Mouse (Mus musculus) stomach, embryonic 15.5 days (tissue): ENCODE measurements around the gene Gm47959. TPM values are rescaled to one million over a fixed set of nuclear protein-coding genes. Genes with fewer than 3 reads are reported as not detected.
"Not testable (repeated sequence)": the region's sequence is repeated elsewhere in the genome, so short reads cannot be mapped to it uniquely, and the experiment has no call there.

ENCODE experiments used
- ATAC-seq: fragments of 200-750 bp; cut with Nextera tagmentation; 2 replicates; pipeline ENCODE4 v1.8.0; 2017; ENCODE audit warnings: low read depth, moderate number of reproducible peaks, moderate TSS enrichment; ENCODE audit not compliant: insufficient read depth, low FRiP score
- H3K27ac ChIP-seq: fragments of 300-500 bp; sonication (generic); 2 replicates; pipeline ENCODE4 v1.5.1; 2015; ENCODE audit warnings: mild to moderate bottlenecking, inconsistent platforms
- H3K27me3 ChIP-seq: fragments of 300-500 bp; sonication (generic); replicated peaks from 2 replicates; pipeline ENCODE4 v1.6.1; 2015; ENCODE audit warnings: inconsistent platforms
- H3K36me3 ChIP-seq: fragments of 300-500 bp; sonication (generic); 2 replicates; pipeline ENCODE4 v1.6.1; 2015; ENCODE audit warnings: inconsistent platforms
- H3K4me1 ChIP-seq: fragments of 300-500 bp; sonication (generic); 2 replicates; pipeline ENCODE4 v1.6.1; 2015; ENCODE audit warnings: inconsistent platforms
- H3K4me2 ChIP-seq: fragments of 300-500 bp; sonication (generic); 2 replicates; pipeline ENCODE4 v1.6.1; 2015; ENCODE audit warnings: mild to moderate bottlenecking, inconsistent platforms
- H3K4me3 ChIP-seq: fragments of 300-500 bp; sonication (generic); replicated peaks from 2 replicates; pipeline ENCODE4 v1.5.1; 2015; ENCODE audit warnings: inconsistent platforms
- H3K9ac ChIP-seq: fragments of 300-500 bp; sonication (generic); 2 replicates; pipeline ENCODE4 v1.6.1; 2015; ENCODE audit warnings: inconsistent platforms
- H3K9me3 ChIP-seq: fragments of 300-500 bp; sonication (generic); 2 replicates; pipeline ENCODE4 v1.6.1; 2016; ENCODE audit warnings: inconsistent platforms
- WGBS: fragments of 180-500 bp; shearing (Covaris S2); methylation state at CpG from one replicate; pipeline ENCODE4 v1.1.7; 2015; 5-methylcytosine and 5-hydroxymethylcytosine counted together
- polyA plus RNA-seq: library from polyadenylated mRNA; unstranded; fragments of >200 nt; fragmentation: Nextera tagmentation; extraction: Ambion mirVana; gene quantifications from 2 replicates; pipeline ENCODE4 v1.2.1, GENCODE M21; 2015

Gm47959 gene
- not detected in 2 replicates for polyA plus RNA-seq

DNA sequence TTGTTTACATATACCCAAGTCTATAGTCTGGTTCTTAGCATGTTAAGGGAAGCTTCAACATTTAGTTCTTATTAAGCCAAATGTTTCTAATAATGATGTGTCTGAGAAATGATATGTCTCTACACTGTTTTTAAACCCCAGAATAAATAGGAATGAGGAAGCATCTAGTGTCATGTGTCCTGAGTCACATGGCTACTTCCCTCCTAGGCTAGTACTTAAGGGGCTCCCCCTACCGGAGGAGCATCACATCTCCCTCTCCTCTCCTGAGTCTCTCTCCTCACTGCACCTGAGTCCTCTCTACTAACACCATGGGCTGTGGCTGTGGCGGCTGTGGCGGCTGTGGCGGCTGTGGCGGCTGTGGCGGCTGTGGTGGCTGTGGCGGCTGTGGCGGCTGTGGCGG, at the start of gene Gm47959:
Gm47959 (plus strand) TSS at position 243 of the 400 bp plus-strand sequence.
- WGBS = 96% methylated on average over 9 of the region's 9 CpGs
- H3K4me3 ChIP-seq, H3K9me3 ChIP-seq, H3K27ac ChIP-seq, H3K4me2 ChIP-seq, H3K36me3 ChIP-seq, H3K4me1 ChIP-seq, H3K9ac ChIP-seq, H3K27me3 ChIP-seq, ATAC-seq: not testable (repeated sequence)

DNA sequence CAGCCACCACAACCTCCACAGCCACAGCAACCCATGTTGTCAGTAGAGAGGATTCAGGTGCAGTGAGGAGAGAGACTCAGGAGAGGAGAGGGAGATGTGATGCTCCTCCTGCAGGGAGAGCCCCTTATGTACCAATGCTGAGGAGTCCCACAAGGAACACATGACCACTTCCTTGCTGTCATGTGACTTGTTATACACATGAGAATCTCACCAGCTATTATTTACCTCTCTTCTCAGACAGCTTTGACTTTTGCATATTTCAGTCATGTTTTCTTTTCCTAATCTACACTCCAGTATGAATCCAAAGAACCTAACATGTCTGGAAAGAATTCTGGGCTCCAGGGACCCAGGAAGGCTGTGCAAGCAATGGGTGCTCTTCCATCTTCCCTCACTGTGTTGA, 44.4 kb upstream of the Gm47959 start, which contains the start of gene Gm7544:
Gm7544 (minus strand) TSS at position 101 of the 400 bp plus-strand sequence.
- H3K4me1 ChIP-seq, H3K36me3 ChIP-seq, H3K9me3 ChIP-seq, H3K4me2 ChIP-seq, H3K9ac ChIP-seq, H3K4me3 ChIP-seq, H3K27ac ChIP-seq, H3K27me3 ChIP-seq, ATAC-seq: not testable (repeated sequence)

DNA sequence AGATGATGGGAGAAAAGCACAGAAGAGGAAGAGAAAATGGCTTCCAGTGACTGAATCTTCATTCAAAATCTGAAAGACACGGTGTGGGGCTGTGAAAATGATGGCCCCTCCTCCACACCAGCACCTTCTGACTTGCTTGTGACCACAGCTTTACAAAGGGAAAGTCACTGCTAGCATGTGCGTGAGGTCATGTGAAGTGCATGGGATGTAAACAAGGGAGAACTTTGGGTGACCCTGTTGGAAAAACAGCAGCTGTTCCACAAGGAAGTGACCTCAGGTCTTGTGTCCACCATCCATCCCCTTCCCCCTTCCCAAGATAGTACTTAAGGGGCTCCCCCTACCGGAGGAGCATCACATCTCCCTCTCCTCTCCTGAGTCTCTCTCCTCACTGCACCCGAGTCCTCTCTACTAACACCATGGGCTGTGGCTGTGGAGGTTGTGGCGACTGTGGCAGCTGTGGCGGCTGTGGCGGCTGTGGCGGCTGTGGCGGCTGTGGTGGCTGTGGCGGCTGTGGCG, 40.4 kb upstream of the Gm47959 start, which contains the start of gene Gm47955:
Gm47955 (plus strand) TSS at position 417 of the 516 bp plus-strand sequence.
- 78% methylated on average over 11 of the region's 11 CpGs for WGBS
- H3K4me2 ChIP-seq = no peak within 1 kb of the TSS
- no peaks in the 10 kb centered on the region for H3K36me3 ChIP-seq
- no peaks in the 10 kb centered on the region for H3K4me1 ChIP-seq
- H3K9me3 ChIP-seq = no peaks in the 10 kb centered on the region
- no peak for ATAC-seq
- no peak within 1 kb of the TSS for H3K9ac ChIP-seq
- H3K27ac ChIP-seq = no peak within 1 kb of the TSS
- H3K4me3 ChIP-seq = no peak within 1 kb of the TSS
- no peaks in the 10 kb centered on the region for H3K27me3 ChIP-seq

DNA sequence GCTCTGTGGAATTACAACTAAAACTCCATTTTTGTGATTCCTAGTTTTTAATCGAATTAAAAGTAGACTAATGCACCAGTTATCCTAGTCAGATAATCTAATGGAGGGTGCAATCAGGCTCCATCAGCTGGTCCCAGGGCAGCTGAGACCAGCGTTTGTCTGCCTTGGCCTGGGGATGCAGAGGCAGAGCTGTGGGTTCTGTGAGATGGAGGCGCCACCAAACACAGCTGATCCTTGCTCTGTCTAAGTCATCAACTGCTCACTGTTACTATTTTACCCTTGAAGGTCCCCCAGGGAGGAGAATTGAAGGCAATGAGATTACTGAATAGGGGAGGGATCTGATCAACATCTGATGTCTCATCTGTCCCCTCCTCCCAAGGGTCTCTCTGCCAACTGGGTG, 33.9 kb upstream of the Gm47959 start:
- Histone ChIP-seq H3K9ac (no peak overlapping the region), H3K27me3 (no peaks in the 10 kb centered on the region), H3K4me2 (no peak overlapping the region), H3K27ac (no peak overlapping the region), H3K4me3 (no peak overlapping the region), H3K36me3 (no peaks in the 10 kb centered on the region), H3K4me1 (no peaks in the 10 kb centered on the region), H3K9me3 (no peaks in the 10 kb centered on the region)
- no peak for ATAC-seq
- 60% methylated on average over 3 of the region's 3 CpGs for WGBS

DNA sequence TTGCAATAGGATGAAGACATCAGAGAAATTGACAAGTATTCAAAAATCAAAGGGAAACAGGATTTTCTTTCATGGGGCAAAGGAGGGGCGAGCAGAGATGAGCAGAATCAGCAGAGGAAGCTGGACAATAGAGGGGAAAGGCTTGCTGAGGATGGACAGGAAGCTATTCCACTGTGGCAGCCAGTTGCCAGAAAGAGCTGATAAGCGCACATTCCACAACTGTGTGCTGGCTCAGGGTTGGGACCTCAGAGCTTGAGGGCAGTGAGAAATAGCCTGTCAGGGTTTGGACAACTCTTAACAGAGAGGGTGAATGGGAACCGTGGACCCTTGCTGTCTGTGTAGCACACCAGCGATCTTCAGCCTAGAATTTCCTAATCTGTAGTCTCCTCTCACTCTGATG, 28.3 kb upstream of the Gm47959 start:
- no peak; the same call in 1 of the 2 replicates for ATAC-seq

DNA sequence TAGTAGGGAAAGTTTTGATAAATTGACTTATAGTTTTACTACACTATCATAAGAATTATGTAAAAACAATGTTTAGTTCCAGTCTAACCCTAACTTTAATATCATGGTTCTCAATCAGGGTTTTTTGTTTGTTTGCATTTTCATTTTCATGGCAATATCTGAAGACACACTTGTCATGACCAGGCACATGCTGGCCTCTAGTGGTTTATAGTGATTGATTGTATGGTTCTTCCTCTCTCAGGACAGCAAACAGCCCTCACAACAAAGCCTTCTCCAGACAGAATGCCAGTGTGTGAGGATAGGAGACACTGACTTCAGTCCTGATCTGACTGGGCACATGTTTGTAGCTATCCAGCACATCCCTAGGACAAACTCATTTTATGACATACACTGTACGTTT, 27.1 kb upstream of the Gm47959 start:
- 78% methylated on average over 1 of the region's 1 CpGs for WGBS
- no peaks in the 10 kb centered on the region for H3K36me3 ChIP-seq
- H3K9ac ChIP-seq = no peak overlapping the region
- ATAC-seq = no peak
- no peaks in the 10 kb centered on the region for H3K9me3 ChIP-seq
- H3K27ac ChIP-seq = no peak overlapping the region
- H3K27me3 ChIP-seq = no peaks in the 10 kb centered on the region
- H3K4me2 ChIP-seq = no peak overlapping the region
- no peak overlapping the region for H3K4me3 ChIP-seq
- no peaks in the 10 kb centered on the region for H3K4me1 ChIP-seq

More for the DNA sequence above, 28.3 kb upstream of the Gm47959 start:
- Histone ChIP-seq H3K4me1 (no peaks in the 10 kb centered on the region), H3K27me3 (no peaks in the 10 kb centered on the region), H3K9me3 (no peaks in the 10 kb centered on the region), H3K27ac (no peak overlapping the region), H3K4me3 (no peak overlapping the region), H3K36me3 (no peaks in the 10 kb centered on the region), H3K9ac (no peak overlapping the region), H3K4me2 (no peak overlapping the region)
- 25% methylated on average over 4 of the region's 4 CpGs for WGBS

DNA sequence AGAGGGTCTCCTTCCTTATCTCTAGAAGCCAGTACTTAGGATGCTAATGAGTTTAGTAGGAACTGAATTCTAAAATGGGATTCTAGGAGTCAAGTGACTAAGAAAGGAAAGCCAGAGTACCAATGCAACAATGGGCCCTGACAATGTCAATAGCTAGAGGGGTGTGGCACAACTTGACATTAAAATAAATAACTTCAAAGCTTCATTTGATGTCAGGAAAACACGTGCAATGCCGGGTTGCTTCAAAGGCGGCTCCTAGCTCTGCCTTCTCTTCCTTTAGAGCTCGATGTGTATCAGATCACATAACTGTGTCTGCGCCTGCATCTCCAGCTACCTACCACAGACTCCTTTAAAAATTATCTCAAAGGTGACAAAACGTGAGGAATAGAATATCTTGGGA, 26.4 kb upstream of the Gm47959 start:
- ATAC-seq = no peak
- no peak overlapping the region for H3K4me3 ChIP-seq
- H3K9ac ChIP-seq = no peak overlapping the region
- no peaks in the 10 kb centered on the region for H3K9me3 ChIP-seq
- no peak overlapping the region for H3K4me2 ChIP-seq
- no peaks in the 10 kb centered on the region for H3K4me1 ChIP-seq
- no peak overlapping the region for H3K27ac ChIP-seq
- H3K36me3 ChIP-seq = no peaks in the 10 kb centered on the region
- H3K27me3 ChIP-seq = no peaks in the 10 kb centered on the region
- 60% methylated on average over 6 of the region's 6 CpGs for WGBS

DNA sequence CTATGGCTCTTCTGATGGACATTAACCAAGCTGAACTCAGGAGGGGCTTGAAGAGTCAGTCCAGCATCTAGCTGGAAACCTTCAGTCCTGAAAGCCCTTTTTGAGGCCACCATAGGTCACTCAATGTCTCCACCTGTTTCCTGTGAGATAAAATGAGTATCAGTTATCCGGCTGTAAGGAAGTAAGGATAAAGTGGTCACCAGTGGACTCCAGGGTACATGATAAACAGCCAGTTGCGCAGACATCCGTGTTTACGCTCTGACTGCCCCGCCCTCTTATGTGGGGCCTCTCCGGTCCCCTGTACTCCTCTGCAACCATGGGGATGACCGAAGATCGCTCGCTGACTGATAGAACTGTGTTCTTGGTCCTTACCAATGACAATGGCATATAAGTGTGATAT, 26.0 kb upstream of the Gm47959 start:
- no peak overlapping the region for H3K4me2 ChIP-seq
- H3K4me1 ChIP-seq = no peaks in the 10 kb centered on the region
- 64% methylated on average over 9 of the region's 9 CpGs for WGBS
- no peak for ATAC-seq
- H3K27ac ChIP-seq = no peak overlapping the region
- H3K9me3 ChIP-seq = no peaks in the 10 kb centered on the region
- no peaks in the 10 kb centered on the region for H3K36me3 ChIP-seq
- no peak overlapping the region for H3K4me3 ChIP-seq
- H3K27me3 ChIP-seq = no peaks in the 10 kb centered on the region
- no peak overlapping the region for H3K9ac ChIP-seq

DNA sequence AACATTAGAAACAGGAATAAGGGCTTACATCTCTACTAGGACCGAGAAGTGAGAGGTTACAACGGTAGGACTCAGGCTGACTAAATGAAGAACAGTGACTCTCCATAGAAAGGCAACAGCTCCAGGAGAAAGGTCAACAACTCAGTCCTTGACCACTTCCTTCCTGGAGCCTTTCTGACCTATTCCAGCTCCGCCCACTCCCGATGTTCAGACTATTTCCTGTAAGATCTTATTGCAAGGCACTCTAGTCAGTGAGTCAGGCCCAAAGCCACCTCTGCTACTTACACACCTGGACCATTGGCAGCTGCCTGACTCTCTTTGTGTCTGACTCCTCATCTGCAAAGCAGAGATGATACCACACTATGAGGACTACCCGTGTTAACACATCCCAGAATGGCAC, 24.6 kb upstream of the Gm47959 start:
- Histone ChIP-seq H3K4me1 (no peaks in the 10 kb centered on the region), H3K4me2 (no peak overlapping the region), H3K27me3 (no peaks in the 10 kb centered on the region), H3K4me3 (no peak overlapping the region), H3K9ac (no peak overlapping the region), H3K9me3 (no peaks in the 10 kb centered on the region), H3K27ac (no peak overlapping the region), H3K36me3 (no peaks in the 10 kb centered on the region)
- WGBS = 81% methylated on average over 5 of the region's 5 CpGs
- ATAC-seq = no peak

DNA sequence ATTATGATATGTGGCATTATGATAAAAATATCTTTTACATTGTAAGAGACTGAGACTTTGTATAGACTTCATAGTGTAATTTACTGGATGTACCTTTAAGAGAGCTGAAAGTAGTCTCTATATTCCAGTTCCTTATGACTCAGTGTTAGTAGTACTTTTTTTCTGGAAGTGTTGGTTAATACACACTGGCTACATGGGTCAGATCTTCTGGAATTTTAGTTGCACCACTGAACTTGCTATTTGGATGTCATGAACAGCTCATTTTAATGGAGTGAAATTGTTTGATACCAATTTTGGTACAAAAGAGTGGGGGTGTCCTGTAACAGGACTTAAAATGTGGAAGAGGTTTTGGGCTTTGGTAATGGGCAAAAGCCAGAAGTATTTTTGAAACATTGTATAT, 22.5 kb upstream of the Gm47959 start:
- Histone ChIP-seq H3K4me3 (no peak overlapping the region), H3K4me1 (no peaks in the 10 kb centered on the region), H3K9me3 (no peaks in the 10 kb centered on the region), H3K9ac (no peak overlapping the region), H3K4me2 (no peak overlapping the region), H3K27ac (no peak overlapping the region), H3K36me3 (no peaks in the 10 kb centered on the region), H3K27me3 (no peaks in the 10 kb centered on the region)
- ATAC-seq = no peak

DNA sequence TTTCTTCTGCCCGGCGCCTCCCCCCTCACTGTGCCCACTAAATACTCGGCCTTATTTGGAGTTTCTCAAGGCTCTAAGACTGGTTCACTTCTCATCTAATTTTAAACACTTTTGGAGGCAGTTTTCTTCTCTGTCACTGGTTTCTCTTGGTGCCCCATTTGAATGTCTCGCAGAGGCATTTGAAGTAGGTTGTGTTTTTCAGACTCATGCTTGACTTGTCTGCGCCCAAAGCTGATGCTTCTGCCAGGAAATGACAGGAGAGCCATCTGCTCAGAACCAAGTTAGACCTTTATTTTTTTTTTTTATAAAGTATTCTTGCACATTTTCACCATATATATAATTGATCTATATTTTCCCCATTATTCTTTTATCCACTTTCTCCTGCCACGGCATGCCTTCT, 13.6 kb upstream of the Gm47959 start:
- Histone ChIP-seq H3K9ac (no peak overlapping the region), H3K4me2 (no peak overlapping the region), H3K36me3 (no peaks in the 10 kb centered on the region), H3K4me1 (no peaks in the 10 kb centered on the region), H3K27ac (no peak overlapping the region), H3K4me3 (no peak overlapping the region), H3K27me3 (no peaks in the 10 kb centered on the region), H3K9me3 (no peaks in the 10 kb centered on the region)
- WGBS = 88% methylated on average over 6 of the region's 6 CpGs
- no peak for ATAC-seq

DNA sequence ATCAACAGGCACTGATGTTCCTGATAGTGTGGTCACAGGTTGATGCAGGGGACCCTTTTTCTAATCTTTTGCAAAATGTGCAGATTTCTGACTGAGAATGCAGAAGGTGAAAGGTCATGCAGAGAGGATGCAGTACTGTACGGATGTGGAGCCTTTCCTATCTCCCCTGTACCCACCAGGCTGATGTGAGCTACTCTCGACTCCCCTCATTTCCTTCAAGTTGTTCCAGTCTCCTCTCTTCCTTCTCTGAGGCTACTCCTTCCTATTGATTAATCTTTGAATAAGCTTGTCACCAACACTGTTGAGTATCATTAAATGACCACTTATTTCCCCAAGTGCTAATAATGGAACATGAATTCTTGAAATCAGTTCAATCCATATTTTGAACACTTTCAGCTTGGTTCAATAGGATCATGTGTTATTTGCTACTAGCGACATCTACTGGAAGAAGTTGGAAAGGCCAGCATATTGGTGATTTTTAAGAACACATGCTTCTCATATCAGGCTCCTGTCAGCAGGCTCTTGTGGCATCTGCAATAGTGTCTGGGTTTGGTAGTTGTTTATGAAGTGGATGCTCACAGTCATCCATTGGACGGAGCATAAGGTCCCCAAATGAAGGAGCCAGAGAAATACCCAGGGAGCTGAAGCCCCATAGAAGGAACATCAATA, 12.7 kb upstream of the Gm47959 start:
- whole genome bisulfite sequencing = 33% methylated on average over 4 of the region's 4 CpGs

DNA sequence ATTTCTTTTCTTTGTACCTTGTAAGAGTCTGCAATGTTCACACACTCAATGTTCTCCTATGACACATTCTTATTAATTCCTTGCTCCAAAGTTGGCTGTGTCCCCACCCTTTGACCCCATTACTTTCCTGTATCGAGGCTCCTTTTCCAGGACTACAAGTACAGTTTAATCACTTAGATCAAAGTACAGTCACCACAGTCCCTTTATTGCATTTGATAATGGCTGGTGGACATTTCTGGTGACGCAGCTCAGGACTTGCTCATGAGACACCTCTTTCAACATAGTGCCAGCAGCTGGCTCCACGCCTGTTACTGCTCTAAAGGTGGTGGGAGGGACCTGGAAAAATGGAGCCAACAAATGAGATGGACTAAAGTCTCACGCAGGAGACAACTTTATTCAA, 9.3 kb upstream of the Gm47959 start:
- Histone ChIP-seq H3K27ac (no peak overlapping the region), H3K9me3 (no peaks in the 10 kb centered on the region), H3K4me1 (no peaks in the 10 kb centered on the region), H3K9ac (no peak overlapping the region), H3K4me3 (no peak overlapping the region), H3K27me3 (no peaks in the 10 kb centered on the region), H3K4me2 (no peak overlapping the region), H3K36me3 (no peaks in the 10 kb centered on the region)
- WGBS = 63% methylated on average over 4 of the region's 4 CpGs
- ATAC-seq = no peak

More for the DNA sequence above, 12.7 kb upstream of the Gm47959 start:
- H3K4me2 ChIP-seq = no peak overlapping the region
- no peak overlapping the region for H3K4me3 ChIP-seq
- no peaks in the 10 kb centered on the region for H3K27me3 ChIP-seq
- H3K36me3 ChIP-seq = no peaks in the 10 kb centered on the region
- ATAC-seq = no peak
- no peaks in the 10 kb centered on the region for H3K4me1 ChIP-seq
- no peak overlapping the region for H3K27ac ChIP-seq
- H3K9me3 ChIP-seq = no peaks in the 10 kb centered on the region
- H3K9ac ChIP-seq = no peak overlapping the region
